Mouse (Mus musculus) heart, adult 11 months (tissue): ENCODE measurements at regions not wholly inside any gene's neighbourhood (a gene's known extent, or its start where the extent isn't known, plus 50 kb on each side); places are given as distances from the start of the nearest gene placed in this dataset.

Source experiments
- DNase-seq: peaks from one replicate; pipeline ENCODE4 v3.0.0; 2022

GRCm38 (mm10) chr14:100350021-100350790 lies 65.7 kb upstream of the Klf12 start:
- no peak for DNase-seq

GRCm38 (mm10) chr14:100348336-100349164 lies 64.1 kb upstream of the Klf12 start:
- no peak for DNase-seq

DNA sequence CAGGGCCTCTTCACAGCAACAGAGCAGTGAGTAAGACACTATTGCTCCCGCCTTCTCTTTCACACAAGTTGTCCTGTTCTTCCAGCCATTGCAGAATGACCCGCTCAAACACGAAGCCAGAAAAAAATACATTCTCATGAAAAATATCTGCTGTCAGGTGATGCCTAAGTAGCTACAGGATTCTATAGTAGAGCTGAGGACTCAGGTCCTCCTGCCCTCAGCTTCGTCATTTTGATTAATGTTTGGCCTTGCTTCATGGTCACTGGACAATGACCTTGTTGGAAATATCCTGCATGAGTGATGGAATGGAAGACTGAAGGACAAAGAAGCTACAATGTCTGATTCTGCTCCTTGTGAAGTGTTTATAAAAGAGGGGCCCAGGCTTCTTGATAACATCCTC lies 52.4 kb upstream of the Klf12 start:
- no peak for DNase-seq
